Mouse (Mus musculus): ENCODE measurements around the gene Nek8. TPM values are rescaled to one million over a fixed set of nuclear protein-coding genes. Genes with fewer than 3 reads are reported as not detected.
"Not testable (repeated sequence)": the region's sequence is repeated elsewhere in the genome, so short reads cannot be mapped to it uniquely, and the experiment has no call there.

The Nek8 gene
- polyA plus RNA-seq, 1 experiment = 4.8 TPM

DNA sequence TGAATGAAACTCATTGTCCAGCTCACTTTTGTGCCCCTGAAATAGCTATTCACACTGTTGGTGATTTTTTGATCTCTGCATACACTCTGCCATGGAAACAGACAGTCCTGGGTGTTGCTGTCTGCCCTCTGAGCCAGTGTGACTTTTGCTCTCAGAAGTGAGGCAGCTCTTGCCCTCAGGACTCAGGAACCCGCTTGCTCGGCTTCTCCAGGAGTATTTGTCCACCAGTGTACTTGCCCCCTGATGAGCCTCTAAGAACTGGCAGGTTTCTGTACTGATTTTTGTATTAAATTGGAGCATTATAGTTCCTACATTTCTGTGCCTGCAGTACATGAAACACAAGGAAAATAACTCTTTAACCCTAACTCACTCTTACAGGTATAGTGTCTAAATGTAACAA, 33.0 kb downstream of the Nek8 start:
- WGBS = 84% methylated on average over 2 of the region's 2 CpGs
- no peak overlapping the region for H3K27ac ChIP-seq (ENCODE audit: insufficient read depth, low read length)
- peaks cover 2% of the 10 kb centered on the region for H3K4me1 ChIP-seq (ENCODE audit: control insufficient read depth, insufficient read depth, low read length)
- DNase-seq = no peak
- no peaks in the 10 kb centered on the region for H3K27me3 ChIP-seq (ENCODE audit: control insufficient read depth, insufficient read depth, low read length)
- no peak overlapping the region for H3K4me3 ChIP-seq (replicated peaks; ENCODE audit: insufficient read depth, low read depth, low read length)
- TF ChIP-seq POLR2A (IDR thresholded peaks at IDR 0.05; ENCODE audit: borderline replicate concordance, insufficient read depth, low read length) (no peak), CTCF (IDR thresholded peaks at IDR 0.05; ENCODE audit: borderline replicate concordance, insufficient read depth, low read depth, low read length) (no peak)

GRCm38 (mm10) chr11:78140665-78141064, 35.8 kb downstream of the Nek8 start:
- no peak for TF ChIP-seq CTCF (IDR thresholded peaks at IDR 0.05; ENCODE audit: borderline replicate concordance, insufficient read depth, low read depth, low read length)
- TF ChIP-seq POLR2A (IDR thresholded peaks at IDR 0.05; ENCODE audit: borderline replicate concordance, insufficient read depth, low read length) = no peak
- WGBS = 92% methylated on average over 5 of the region's 5 CpGs
- H3K27me3 ChIP-seq (ENCODE audit: control insufficient read depth, insufficient read depth, low read length) = no peaks in the 10 kb centered on the region
- no peak overlapping the region for H3K4me3 ChIP-seq (replicated peaks; ENCODE audit: insufficient read depth, low read depth, low read length)
- peaks cover 4% of the 10 kb centered on the region for H3K4me1 ChIP-seq (ENCODE audit: control insufficient read depth, insufficient read depth, low read length)
- DNase-seq = no peak
- no peak overlapping the region for H3K27ac ChIP-seq (ENCODE audit: insufficient read depth, low read length)

DNA sequence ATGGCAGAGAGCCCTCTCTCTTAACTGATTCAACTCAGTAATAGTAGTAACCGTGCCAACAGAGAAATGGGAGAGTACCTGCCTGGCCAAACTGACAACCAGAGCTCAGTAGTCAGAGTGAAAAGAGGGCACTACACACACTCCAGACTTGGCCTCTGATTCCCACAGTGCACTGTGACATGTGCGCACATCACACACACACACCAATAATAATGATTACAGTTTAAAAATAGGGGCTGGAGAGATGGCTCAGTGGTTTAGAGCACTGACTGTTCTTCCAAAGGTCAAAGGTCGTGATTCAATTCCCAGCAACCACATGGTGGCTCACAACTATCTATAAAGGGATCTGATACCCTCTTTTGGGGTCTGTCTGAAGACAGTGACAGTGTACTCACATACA, 38.5 kb downstream of the Nek8 start:
- Histone ChIP-seq H3K4me1 (ENCODE audit: control insufficient read depth, insufficient read depth, low read length) (peaks cover 4% of the 10 kb centered on the region), H3K27me3 (ENCODE audit: control insufficient read depth, insufficient read depth, low read length) (no peaks in the 10 kb centered on the region), H3K27ac (ENCODE audit: insufficient read depth, low read length) (no peak overlapping the region), H3K4me3 (replicated peaks; ENCODE audit: insufficient read depth, low read depth, low read length) (no peak overlapping the region)
- WGBS = 90% methylated on average over 3 of the region's 3 CpGs
- no peak for DNase-seq
- TF ChIP-seq POLR2A (IDR thresholded peaks at IDR 0.05; ENCODE audit: borderline replicate concordance, insufficient read depth, low read length) (no peak), CTCF (IDR thresholded peaks at IDR 0.05; ENCODE audit: borderline replicate concordance, insufficient read depth, low read depth, low read length) (no peak)

- no peak for TF ChIP-seq POLR2A (IDR thresholded peaks at IDR 0.05; ENCODE audit: borderline replicate concordance, insufficient read depth, low read length)
- no peak for TF ChIP-seq CTCF (IDR thresholded peaks at IDR 0.05; ENCODE audit: borderline replicate concordance, insufficient read depth, low read depth, low read length)
- peaks cover 4% of the 10 kb centered on the region for H3K4me1 ChIP-seq (ENCODE audit: control insufficient read depth, insufficient read depth, low read length)
- H3K27ac ChIP-seq (ENCODE audit: insufficient read depth, low read length) = no peak overlapping the region
- H3K27me3 ChIP-seq (ENCODE audit: control insufficient read depth, insufficient read depth, low read length) = no peaks in the 10 kb centered on the region
- no peak for DNase-seq
- WGBS = 79% methylated on average over 4 of the region's 4 CpGs
- H3K4me3 ChIP-seq (replicated peaks; ENCODE audit: insufficient read depth, low read depth, low read length) = no peak overlapping the region
Measured at GRCm38 (mm10) chr11:78137584-78137983, 38.9 kb downstream of the Nek8 start.

GRCm38 (mm10) chr11:78136132-78136531, 40.3 kb downstream of the Nek8 start:
- Histone ChIP-seq H3K27me3 (ENCODE audit: control insufficient read depth, insufficient read depth, low read length) (no peaks in the 10 kb centered on the region), H3K4me1 (ENCODE audit: control insufficient read depth, insufficient read depth, low read length) (0 out of 2 replicates have a peak, but pooled peaks cover 2% of the 10 kb centered on the region), H3K27ac (ENCODE audit: insufficient read depth, low read length) (no peak overlapping the region), H3K4me3 (replicated peaks; ENCODE audit: insufficient read depth, low read depth, low read length) (no peak overlapping the region)
- WGBS = 72% methylated on average over 1 of the region's 1 CpGs
- DNase-seq = no peak
- TF ChIP-seq CTCF (IDR thresholded peaks at IDR 0.05; ENCODE audit: borderline replicate concordance, insufficient read depth, low read depth, low read length) = no peak
- TF ChIP-seq POLR2A (IDR thresholded peaks at IDR 0.05; ENCODE audit: borderline replicate concordance, insufficient read depth, low read length) = no peak

DNA sequence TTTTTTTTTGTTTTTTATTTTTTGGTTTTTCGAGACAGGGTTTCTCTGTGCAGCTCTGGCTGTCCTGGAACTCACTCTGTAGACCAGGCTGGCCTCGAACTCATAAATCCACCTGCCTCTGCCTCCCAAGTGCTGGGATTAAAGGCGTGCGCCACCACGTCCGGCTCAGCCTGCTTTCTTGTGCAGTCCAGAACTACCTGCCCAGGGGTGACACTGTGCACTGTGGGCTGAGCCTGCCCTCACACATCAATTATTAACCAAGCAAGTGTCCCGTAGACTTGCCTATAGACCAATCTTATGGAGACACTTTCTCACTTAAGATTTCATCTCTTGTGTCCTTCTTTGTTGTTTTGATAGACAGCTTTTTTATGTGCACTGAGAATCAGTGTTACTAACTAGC, 41.2 kb downstream of the Nek8 start:
- not testable (repeated sequence) for H3K27ac ChIP-seq (ENCODE audit: insufficient read depth, low read length); H3K4me1 ChIP-seq (ENCODE audit: control insufficient read depth, insufficient read depth, low read length); DNase-seq; H3K27me3 ChIP-seq (ENCODE audit: control insufficient read depth, insufficient read depth, low read length); H3K4me3 ChIP-seq (replicated peaks; ENCODE audit: insufficient read depth, low read depth, low read length)
- WGBS = 91% methylated on average over 7 of the region's 7 CpGs

- DNase-seq = no peak
- 68% methylated on average over 3 of the region's 3 CpGs for WGBS
- Histone ChIP-seq H3K4me3 (replicated peaks; ENCODE audit: insufficient read depth, low read depth, low read length) (no peak overlapping the region), H3K4me1 (ENCODE audit: control insufficient read depth, insufficient read depth, low read length) (0 out of 2 replicates have a peak, but pooled peaks cover 2% of the 10 kb centered on the region), H3K27ac (ENCODE audit: insufficient read depth, low read length) (no peak overlapping the region), H3K27me3 (ENCODE audit: control insufficient read depth, insufficient read depth, low read length) (no peaks in the 10 kb centered on the region)
- TF ChIP-seq CTCF (IDR thresholded peaks at IDR 0.05; ENCODE audit: borderline replicate concordance, insufficient read depth, low read depth, low read length) (no peak), POLR2A (IDR thresholded peaks at IDR 0.05; ENCODE audit: borderline replicate concordance, insufficient read depth, low read length) (no peak)
Measured at GRCm38 (mm10) chr11:78134344-78134743, 42.1 kb downstream of the Nek8 start.

DNA sequence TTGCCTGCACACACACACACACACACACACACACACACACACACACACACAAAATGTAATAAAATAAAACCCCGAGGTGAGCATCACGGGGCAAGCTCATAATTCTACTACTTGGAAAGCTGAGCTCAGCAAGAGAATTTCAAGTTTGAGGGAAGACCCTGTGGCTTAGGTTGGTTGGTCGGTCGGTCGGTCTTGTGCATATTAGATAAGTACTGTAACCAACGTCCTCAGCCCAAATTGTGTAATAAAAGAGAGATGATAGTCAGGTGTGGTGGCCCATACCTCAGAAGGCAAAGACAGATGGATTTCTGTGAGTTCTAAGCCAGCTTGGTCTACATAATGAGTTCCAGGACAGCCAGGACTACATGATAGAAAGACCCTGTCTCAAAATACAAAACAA, 42.6 kb downstream of the Nek8 start:
- Histone ChIP-seq H3K4me1 (ENCODE audit: control insufficient read depth, insufficient read depth, low read length) (0 out of 2 replicates have a peak, but pooled peaks cover 2% of the 10 kb centered on the region), H3K27me3 (ENCODE audit: control insufficient read depth, insufficient read depth, low read length) (no peaks in the 10 kb centered on the region), H3K27ac (ENCODE audit: insufficient read depth, low read length) (no peak overlapping the region), H3K4me3 (replicated peaks; ENCODE audit: insufficient read depth, low read depth, low read length) (no peak overlapping the region)
- DNase-seq = no peak
- WGBS = 93% methylated on average over 6 of the region's 6 CpGs
- no peak for TF ChIP-seq POLR2A (IDR thresholded peaks at IDR 0.05; ENCODE audit: borderline replicate concordance, insufficient read depth, low read length)
- TF ChIP-seq CTCF (IDR thresholded peaks at IDR 0.05; ENCODE audit: borderline replicate concordance, insufficient read depth, low read depth, low read length) = no peak

Measured in cerebellum, adult 2 months (tissue).